Mouse (Mus musculus) left cerebral cortex, adult 2 months (tissue): ENCODE results near the gene Kcnc1. TPM values are rescaled to one million over a fixed set of nuclear protein-coding genes. Genes with fewer than 3 reads are reported as not detected.

Experiments
- DNase-seq, 2 experiments: peaks; one replicate each; pipeline ENCODE4 v3.0.0; 2021 to 2022; ENCODE audit warnings: low spot score in 2 of 2, mixed read lengths in 1 of 2; ENCODE audit errors: extremely low spot score in 1 of 2
- H3K27ac ChIP-seq: fragments of 200-600 bp; 2 replicates; pipeline ENCODE4 v1.8.1; 2022
- H3K4me3 ChIP-seq: fragments of 200-600 bp; 2 replicates; pipeline ENCODE4 v1.8.1; 2022
- CTCF ChIP-seq: fragments of 200-600 bp; IDR thresholded peaks from 2 replicates; pipeline ENCODE4 v1.8.1; 2022; ENCODE audit warnings: antibody characterized with exemption, mild to moderate bottlenecking, moderate library complexity
- intact Hi-C: fragments of 180-260 bp; cut with DNase I; formaldehyde crosslinking; loops from one replicate; pipeline ENCODE4 v1.15.1; 2025
- total RNA-seq, 2 experiments: library from RNA; stranded (reverse); gene quantifications; 2 replicates each; pipeline ENCODE4 v1.2.3; 2021

Gene Kcnc1
- total RNA-seq, 2 experiments from 2014 or later, result 140 to 149 TPM

DNA sequence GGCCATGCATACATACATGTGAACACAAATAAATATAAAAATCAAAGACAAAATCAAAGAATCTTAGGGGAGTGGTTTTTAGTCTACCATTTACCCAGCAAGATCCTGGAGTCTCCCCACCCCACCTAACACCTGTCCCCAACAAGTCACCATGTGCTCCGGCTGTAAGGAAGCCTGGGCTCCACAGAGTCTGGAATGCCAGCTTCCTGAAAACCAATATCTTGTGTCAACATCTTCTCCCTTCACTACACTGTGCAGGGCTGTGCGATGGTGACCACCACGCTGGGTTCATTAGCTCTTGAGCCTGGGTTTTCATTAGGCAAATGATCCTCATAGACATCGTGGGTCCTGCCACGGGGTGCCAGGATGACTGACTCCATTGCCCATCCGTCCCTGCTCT is 87.9 kb downstream of the Kcnc1 start:
- H3K4me3 ChIP-seq, result no peak overlapping the region
- H3K27ac ChIP-seq, result no peak overlapping the region
- intact Hi-C loops, result no loop called here
- TF ChIP-seq CTCF, result no peak
- DNase-seq, result no peak

DNA sequence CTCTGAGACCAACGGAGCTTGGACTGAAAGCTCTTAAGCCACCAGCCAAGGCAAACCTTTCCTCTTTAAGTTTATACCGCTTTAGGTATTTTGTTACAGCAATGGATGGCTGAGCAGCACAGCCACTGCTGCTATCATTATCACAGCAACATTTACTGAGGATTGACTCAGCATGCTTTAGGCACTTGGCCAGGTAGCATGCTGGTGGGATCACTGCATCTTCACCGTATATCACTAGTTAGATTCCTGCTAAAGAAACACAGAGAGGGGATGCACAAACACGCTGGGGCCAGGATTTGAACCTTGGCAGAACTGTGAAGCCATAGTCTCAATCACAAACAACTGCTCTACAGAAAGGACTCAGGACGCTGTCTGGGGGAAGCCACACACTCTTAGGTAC is 90.5 kb downstream of the Kcnc1 start:
- TF ChIP-seq CTCF, result no peak
- H3K4me3 ChIP-seq, result no peak overlapping the region
- no peak overlapping the region for H3K27ac ChIP-seq
- intact Hi-C loops, result no loop called here
- DNase-seq, result no peak

DNA sequence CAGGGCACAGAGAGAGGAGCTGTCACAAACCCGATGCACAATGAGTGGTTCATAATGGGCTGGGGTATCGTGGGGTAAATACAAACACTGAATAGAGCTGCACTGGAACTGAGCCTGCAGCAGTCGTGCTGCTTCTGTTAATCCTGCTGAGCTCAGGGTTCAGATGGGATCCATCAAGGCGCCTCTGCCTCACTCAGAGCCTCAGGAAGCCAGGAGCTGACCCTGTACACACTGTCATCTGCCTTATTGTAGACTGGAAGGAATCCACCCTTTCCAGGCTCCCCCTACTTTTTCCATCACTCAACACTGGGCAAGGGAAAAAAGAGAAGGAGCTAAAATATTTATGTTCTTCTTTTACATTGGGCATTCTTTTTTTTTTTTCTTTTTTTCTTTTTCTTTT is 91.1 kb downstream of the Kcnc1 start:
- DNase-seq, result no peak
- intact Hi-C loops, result no loop called here

More for the DNA sequence above, 91.1 kb downstream of the Kcnc1 start:
- H3K27ac ChIP-seq, result no peak overlapping the region
- no peak overlapping the region for H3K4me3 ChIP-seq
- TF ChIP-seq CTCF, result no peak

Other genes starting within 250 kb of the Kcnc1 start
- gene Abcc8, start 216.5 kb upstream of the Kcnc1 start, total RNA-seq, result 10 to 100 TPM; 38.6 to 43.8 TPM
- under 1 TPM in 1 of 2 experiments, not detected in 1; 0.14 TPM for gene Ush1c, start 158.0 kb upstream of the Kcnc1 start, total RNA-seq
- under 1 TPM; 0.07 to 0.19 TPM for gene Otog, start 155.5 kb upstream of the Kcnc1 start, total RNA-seq
- gene Myod1, start 20.0 kb upstream of the Kcnc1 start, total RNA-seq, result under 1 TPM in 1 of 2 experiments, not detected in 1; 0.30 TPM
- 10 to 100 TPM; 74.5 to 77.3 TPM for gene Sergef, start 243.3 kb downstream of the Kcnc1 start, total RNA-seq